Comparison of ENCODE assay signal across 14 mouse cellular contexts in the genomic region with DNA sequence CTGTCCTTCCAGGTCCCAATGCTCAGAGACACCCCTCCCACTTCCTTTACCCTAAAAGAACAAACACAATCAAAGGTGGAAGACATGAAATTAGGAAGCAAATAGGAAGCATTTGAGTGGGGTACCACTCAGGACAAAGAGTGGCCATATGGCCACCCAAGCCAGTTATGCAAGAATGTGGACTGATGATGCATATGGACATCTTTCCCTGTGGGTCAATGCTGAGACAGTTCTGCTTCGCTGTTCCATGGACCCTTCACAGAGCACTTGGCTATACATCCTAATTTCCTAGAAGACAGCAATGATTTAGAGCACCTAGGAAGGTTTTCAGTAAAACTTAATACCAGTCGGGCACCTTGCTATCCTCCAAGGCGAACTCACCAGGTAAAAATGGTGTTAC.
"Had no signal": no experiment of that assay in that cellular context is flagged by ENCODE, and none has a peak within 500 bp of the region (broad histone marks: within the 10 kb centered on the region; RNA-seq: fewer than 3 reads in every experiment).

No protein-coding gene starts in this region.

- H3K9ac ChIP-seq: limb, embryonic 13.5 days; liver, embryonic 15.5 days; lung, embryonic 14.5 days; midbrain, embryonic 13.5 days; neural tube, embryonic 13.5 days had no signal

- DNase-seq: kidney, postnatal 10 days; kidney, postnatal 4 days; left cerebral cortex, postnatal 4 days; lung, embryonic 14.5 days; lung, postnatal 10 days; lung, postnatal 4 days; retina, postnatal 1 day; right cerebral cortex, postnatal 4 days; thymus, postnatal 36 days had no signal

- H3K4me2 ChIP-seq: liver, embryonic 15.5 days; lung, embryonic 14.5 days; midbrain, embryonic 13.5 days; neural tube, embryonic 13.5 days had no signal

- H3K4me3 ChIP-seq: layer of hippocampus, adult 2 months; limb, embryonic 13.5 days; liver, embryonic 15.5 days; midbrain, embryonic 13.5 days; neural tube, embryonic 13.5 days had no signal

- H3K27ac ChIP-seq: layer of hippocampus, adult 2 months; limb, embryonic 13.5 days; liver, embryonic 15.5 days; midbrain, embryonic 13.5 days; neural tube, embryonic 13.5 days had no signal

- ATAC-seq: midbrain, embryonic 13.5 days had no signal

- H3K9me3 ChIP-seq: limb, embryonic 13.5 days; liver, embryonic 15.5 days; midbrain, embryonic 13.5 days; neural tube, embryonic 13.5 days had no signal

- H3K36me3 ChIP-seq: liver, embryonic 15.5 days; midbrain, embryonic 13.5 days; neural tube, embryonic 13.5 days had no signal

- H3K27me3 ChIP-seq: limb, embryonic 13.5 days; liver, embryonic 15.5 days had no signal
